Mouse (Mus musculus) limb, embryonic 13.5 days (tissue): ENCODE data around the gene Msi1. TPM values are rescaled to one million over a fixed set of nuclear protein-coding genes. Genes with fewer than 3 reads are reported as not detected.
A peak's percentile ranks its signal among the peaks of the same experiment; 100 is the strongest.
"Not testable (repeated sequence)": the region's sequence is repeated elsewhere in the genome, so short reads cannot be mapped to it uniquely, and the experiment has no call there.

ENCODE experiments used
- ATAC-seq: fragments of 200-750 bp; cut with Nextera tagmentation; 2 replicates; pipeline ENCODE4 v1.8.0; 2017; ENCODE audit warnings: low read depth, moderate number of reproducible peaks, moderate TSS enrichment; ENCODE audit not compliant: low FRiP score
- H3K27ac ChIP-seq: fragments of 300-500 bp; sonication (generic); 2 replicates; pipeline ENCODE4 v1.5.1; 2015; ENCODE audit warnings: inconsistent platforms, mild to moderate bottlenecking, moderate library complexity
- H3K27me3 ChIP-seq: fragments of 300-500 bp; sonication (generic); 2 replicates; pipeline ENCODE4 v1.6.1; 2015; ENCODE audit warnings: mild to moderate bottlenecking, inconsistent platforms
- H3K36me3 ChIP-seq: fragments of 300-500 bp; sonication (generic); 2 replicates; pipeline ENCODE4 v1.6.1; 2015; ENCODE audit warnings: inconsistent platforms, mild to moderate bottlenecking, moderate library complexity
- H3K4me1 ChIP-seq: fragments of 300-500 bp; sonication (generic); 2 replicates; pipeline ENCODE4 v1.6.1; 2015; ENCODE audit warnings: inconsistent platforms
- H3K4me2 ChIP-seq: fragments of 300-500 bp; sonication (generic); replicated peaks from 2 replicates; pipeline ENCODE4 v1.6.1; 2015; ENCODE audit warnings: inconsistent platforms, mild to moderate bottlenecking, moderate library complexity
- H3K4me3 ChIP-seq: fragments of 300-500 bp; sonication (generic); 2 replicates; pipeline ENCODE4 v1.5.1; 2015; ENCODE audit warnings: moderate library complexity, mild to moderate bottlenecking, inconsistent platforms
- H3K9ac ChIP-seq: fragments of 300-500 bp; sonication (generic); 2 replicates; pipeline ENCODE4 v1.6.1; 2015; ENCODE audit warnings: mild to moderate bottlenecking, inconsistent platforms
- H3K9me3 ChIP-seq: fragments of 300-500 bp; sonication (generic); 2 replicates; pipeline ENCODE4 v1.6.1; 2016; ENCODE audit warnings: inconsistent platforms
- WGBS: fragments of 180-500 bp; shearing (Covaris S2); methylation state at CpG from one replicate; pipeline ENCODE4 v1.1.7; 2015; 5-methylcytosine and 5-hydroxymethylcytosine counted together
- polyA plus RNA-seq: library from polyadenylated mRNA; unstranded; fragments of >200 nt; fragmentation: Nextera tagmentation; extraction: Ambion mirVana; gene quantifications from 2 replicates; pipeline ENCODE4 v1.2.1, GENCODE M21; 2015

Msi1 gene
- polyA plus RNA-seq, 1 experiment from 2014 or later: 18.4 TPM

GRCm38 (mm10) chr5:115487942-115488580 lies 58.7 kb downstream of the Msi1 start:
- Histone ChIP-seq H3K9ac (no peak overlapping the region), H3K9me3 (no peaks in the 10 kb centered on the region), H3K27ac (no peak overlapping the region), H3K27me3 (peaks cover under 1% of the 10 kb centered on the region; the same call in 1 of the 2 replicates), H3K4me2 (peak overlapping the region; percentile 65; the same call in 1 of the 2 replicates), H3K4me1 (peaks cover 32% of the 10 kb centered on the region), H3K36me3 (no peaks in the 10 kb centered on the region), H3K4me3 (no peak overlapping the region; the same call in 1 of the 2 replicates)
- WGBS: 70% methylated on average over 9 of the region's 9 CpGs
- ATAC-seq: no peak

GRCm38 (mm10) chr5:115488841-115489698 lies 59.7 kb downstream of the Msi1 start:
- no peaks in the 10 kb centered on the region for H3K36me3 ChIP-seq
- peak; percentile 62 for ATAC-seq
- H3K27ac ChIP-seq: peak overlapping the region; percentile 100
- H3K27me3 ChIP-seq: no peaks in the 10 kb centered on the region
- under 1% methylated on average over 39 of the region's 39 CpGs for WGBS
- H3K9me3 ChIP-seq: no peaks in the 10 kb centered on the region
- peak overlapping the region; percentile 65 for H3K4me2 ChIP-seq
- H3K4me3 ChIP-seq: peak overlapping the region; percentile 39
- peaks cover 40% of the 10 kb centered on the region for H3K4me1 ChIP-seq
- H3K9ac ChIP-seq: peak overlapping the region; percentile 83

GRCm38 (mm10) chr5:115489699-115490637 lies 60.6 kb downstream of the Msi1 start:
- peak overlapping the region; percentile 83 for H3K9ac ChIP-seq
- H3K4me3 ChIP-seq: peak overlapping the region; percentile 39
- H3K27ac ChIP-seq: peak overlapping the region; percentile 100
- H3K27me3 ChIP-seq: no peaks in the 10 kb centered on the region
- no peaks in the 10 kb centered on the region for H3K9me3 ChIP-seq
- H3K36me3 ChIP-seq: no peaks in the 10 kb centered on the region
- peak; percentile 78 for ATAC-seq
- peak overlapping the region; percentile 65 for H3K4me2 ChIP-seq
- peaks cover 44% of the 10 kb centered on the region for H3K4me1 ChIP-seq
- under 1% methylated on average over 50 of the region's 50 CpGs for WGBS

GRCm38 (mm10) chr5:115490638-115491000 lies 61.2 kb downstream of the Msi1 start:
- H3K4me1 ChIP-seq: peaks cover 44% of the 10 kb centered on the region
- H3K27ac ChIP-seq: peak overlapping the region; percentile 70; the same call in 1 of the 2 replicates
- no peaks in the 10 kb centered on the region for H3K36me3 ChIP-seq

GRCm38 (mm10) chr5:115491076-115491475 lies 61.7 kb downstream of the Msi1 start:
- no peak for ATAC-seq
- peak overlapping the region; percentile 64 for H3K4me2 ChIP-seq
- no peak overlapping the region for H3K27ac ChIP-seq
- no peak overlapping the region for H3K9ac ChIP-seq
- H3K9me3 ChIP-seq: no peaks in the 10 kb centered on the region
- no peak overlapping the region for H3K4me3 ChIP-seq
- H3K36me3 ChIP-seq: no peaks in the 10 kb centered on the region
- H3K27me3 ChIP-seq: no peaks in the 10 kb centered on the region
- H3K4me1 ChIP-seq: peaks cover 44% of the 10 kb centered on the region
- 33% methylated on average over 5 of the region's 5 CpGs for WGBS

More at GRCm38 (mm10) chr5:115490638-115491000, 61.2 kb downstream of the Msi1 start:
- Histone ChIP-seq H3K9ac (no peak overlapping the region), H3K9me3 (no peaks in the 10 kb centered on the region), H3K4me2 (peak overlapping the region; percentile 64), H3K4me3 (0 out of 2 replicates have a peak overlapping the region, but pooled peaks have one; percentile 2), H3K27me3 (no peaks in the 10 kb centered on the region)
- 11% methylated on average over 8 of the region's 8 CpGs for WGBS
- ATAC-seq: no peak

GRCm38 (mm10) chr5:115491771-115492322 lies 62.4 kb downstream of the Msi1 start:
- ATAC-seq: no peak
- H3K4me3 ChIP-seq: peak overlapping the region; percentile 27

GRCm38 (mm10) chr5:115492711-115493335 lies 63.4 kb downstream of the Msi1 start:
- H3K27ac ChIP-seq: peak overlapping the region; percentile 67
- WGBS: 57% methylated on average over 6 of the region's 6 CpGs

More at GRCm38 (mm10) chr5:115491771-115492322, 62.4 kb downstream of the Msi1 start:
- WGBS: 3% methylated on average over 28 of the region's 28 CpGs
- H3K36me3 ChIP-seq: no peaks in the 10 kb centered on the region
- H3K9ac ChIP-seq: peak overlapping the region; percentile 50; the same call in 1 of the 2 replicates
- peaks cover 44% of the 10 kb centered on the region for H3K4me1 ChIP-seq
- no peaks in the 10 kb centered on the region for H3K27me3 ChIP-seq
- H3K9me3 ChIP-seq: no peaks in the 10 kb centered on the region
- peak overlapping the region; percentile 48 for H3K27ac ChIP-seq
- H3K4me2 ChIP-seq: peak overlapping the region; percentile 64

GRCm38 (mm10) chr5:115493441-115493840 lies 64.0 kb downstream of the Msi1 start:
- H3K27me3 ChIP-seq: no peaks in the 10 kb centered on the region
- 0 out of 2 replicates have a peak overlapping the region, but pooled peaks have one; percentile 31 for H3K9ac ChIP-seq
- peaks cover 43% of the 10 kb centered on the region for H3K4me1 ChIP-seq
- 25% methylated on average over 5 of the region's 5 CpGs for WGBS
- no peaks in the 10 kb centered on the region for H3K9me3 ChIP-seq
- no peaks in the 10 kb centered on the region for H3K36me3 ChIP-seq
- no peak for ATAC-seq
- peak overlapping the region; percentile 32 for H3K4me2 ChIP-seq
- no peak overlapping the region for H3K4me3 ChIP-seq
- H3K27ac ChIP-seq: peak overlapping the region; percentile 89

More at GRCm38 (mm10) chr5:115492711-115493335, 63.4 kb downstream of the Msi1 start:
- Histone ChIP-seq H3K4me2 (no peak overlapping the region), H3K4me3 (no peak overlapping the region), H3K9me3 (no peaks in the 10 kb centered on the region), H3K4me1 (peaks cover 44% of the 10 kb centered on the region), H3K9ac (no peak overlapping the region), H3K27me3 (no peaks in the 10 kb centered on the region), H3K36me3 (no peaks in the 10 kb centered on the region)
- no peak for ATAC-seq

GRCm38 (mm10) chr5:115495618-115496017 lies 66.2 kb downstream of the Msi1 start:
- H3K4me2 ChIP-seq, H3K27ac ChIP-seq, H3K36me3 ChIP-seq, H3K9me3 ChIP-seq, H3K27me3 ChIP-seq, H3K9ac ChIP-seq, H3K4me3 ChIP-seq, ATAC-seq: not testable (repeated sequence)
- WGBS: 91% methylated on average over 3 of the region's 3 CpGs
- H3K4me1 ChIP-seq: peaks cover 39% of the 10 kb centered on the region

- no peaks in the 10 kb centered on the region for H3K9me3 ChIP-seq
- peaks cover 25% of the 10 kb centered on the region for H3K4me1 ChIP-seq
- ATAC-seq: no peak
- H3K4me2 ChIP-seq: no peak overlapping the region
- H3K4me3 ChIP-seq: no peak overlapping the region
- 83% methylated on average over 7 of the region's 7 CpGs for WGBS
- no peaks in the 10 kb centered on the region for H3K36me3 ChIP-seq
- H3K27me3 ChIP-seq: no peaks in the 10 kb centered on the region
- H3K27ac ChIP-seq: no peak overlapping the region
- H3K9ac ChIP-seq: no peak overlapping the region
Measured at GRCm38 (mm10) chr5:115497033-115497432, 67.6 kb downstream of the Msi1 start.
